Mouse (Mus musculus) hindlimb bud, embryonic 11.5 days (tissue): ENCODE results near the gene Psip1.
"Not testable (repeated sequence)": the region's sequence is repeated elsewhere in the genome, so short reads cannot be mapped to it uniquely, and the experiment has no call there.

Source experiments
- DNase-seq: peaks from one replicate; pipeline ENCODE4 v3.0.0-alpha.2; 2012; ENCODE audit warnings: low read depth, low spot score; ENCODE audit errors: extremely low spot score

Psip1 gene

GRCm38 (mm10) chr4:83486117-83486901 lies at the start of gene Psip1:
TSS of gene Psip1 (minus strand) at chr4:83486459.
- DNase-seq = peak; percentile 53

DNA sequence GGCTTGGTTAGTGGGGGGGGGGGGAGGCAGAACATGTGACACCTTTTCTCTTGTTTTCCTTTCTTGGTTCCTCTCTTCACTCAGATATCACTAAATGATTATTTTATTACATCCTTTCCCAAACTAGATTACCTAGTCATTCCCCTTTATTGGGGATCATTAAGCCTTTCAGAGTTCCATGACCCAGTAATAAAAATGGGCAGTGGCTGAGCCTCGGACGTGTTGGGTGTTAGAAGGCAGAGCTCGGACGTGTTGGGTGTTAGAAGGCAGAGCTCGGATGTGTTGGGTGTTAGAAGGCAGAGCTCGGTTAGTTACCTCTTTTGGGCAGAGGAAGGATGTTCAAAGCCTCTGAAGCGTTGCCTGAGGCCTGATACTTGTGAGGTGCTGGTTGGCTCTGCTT lies 47.8 kb upstream of the Psip1 start:
- no peak for DNase-seq

GRCm38 (mm10) chr4:83533168-83533911 lies 47.1 kb upstream of the Psip1 start:
- no peak for DNase-seq

- not testable (repeated sequence) for DNase-seq
Measured at GRCm38 (mm10) chr4:83530060-83530459, 43.8 kb upstream of the Psip1 start.

- no peak for DNase-seq
Measured at GRCm38 (mm10) chr4:83527921-83528320, 41.7 kb upstream of the Psip1 start.

GRCm38 (mm10) chr4:83526988-83527334 lies 40.7 kb upstream of the Psip1 start:
- DNase-seq = no peak

- no peak for DNase-seq
Measured at GRCm38 (mm10) chr4:83526270-83526987, 40.2 kb upstream of the Psip1 start.

- DNase-seq = no peak
Measured at GRCm38 (mm10) chr4:83525690-83526055, 39.4 kb upstream of the Psip1 start.

- peak; percentile 84 for DNase-seq
Measured at GRCm38 (mm10) chr4:83524843-83525689, 38.8 kb upstream of the Psip1 start, which contains the start of gene Ccdc171. TSS of gene Ccdc171 (plus strand) at chr4:83525545.

- no peak for DNase-seq
Measured at GRCm38 (mm10) chr4:83524456-83524842, 38.2 kb upstream of the Psip1 start.

DNA sequence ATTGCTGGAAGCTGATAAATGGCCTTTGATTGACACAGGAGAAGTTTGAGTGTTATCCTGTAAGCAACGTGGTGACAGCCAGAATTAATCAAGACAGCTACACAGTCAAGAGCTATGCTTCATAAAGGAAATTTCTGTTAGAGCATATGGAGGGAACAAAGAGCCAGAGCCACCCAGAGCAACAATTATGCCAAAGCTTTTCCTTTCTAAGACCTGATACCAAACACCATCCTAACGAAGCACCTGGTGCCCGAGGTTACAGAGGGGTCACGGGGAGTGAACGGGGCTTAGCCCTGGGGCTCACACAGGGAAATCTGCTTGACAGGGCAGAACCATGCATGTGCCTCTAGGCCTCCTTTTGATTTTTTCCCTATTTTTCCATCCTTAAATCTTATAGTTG lies 35.8 kb upstream of the Psip1 start:
- no peak for DNase-seq

- no peak for DNase-seq
Measured at GRCm38 (mm10) chr4:83520308-83520707, 34.0 kb upstream of the Psip1 start.

GRCm38 (mm10) chr4:83519807-83520206 lies 33.5 kb upstream of the Psip1 start:
- DNase-seq = no peak

DNA sequence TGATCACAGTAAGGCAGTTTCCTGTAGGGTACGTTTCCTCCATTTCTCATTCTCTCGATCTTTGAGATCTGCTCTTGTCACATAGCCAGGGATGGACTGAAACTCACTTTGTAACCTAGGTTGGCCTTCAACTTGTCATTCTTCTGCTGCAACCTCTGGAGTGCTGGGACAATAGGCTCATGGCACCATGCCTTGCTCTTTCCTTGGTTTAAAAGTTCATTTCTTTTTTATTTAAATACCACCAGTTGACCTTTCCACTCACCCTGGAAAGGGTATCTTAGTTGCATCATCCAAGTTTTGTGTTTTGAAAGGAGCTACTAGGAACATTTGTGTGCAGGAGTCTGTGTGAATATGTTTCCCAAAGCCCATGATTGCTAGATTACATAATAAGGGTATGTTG lies 32.9 kb upstream of the Psip1 start:
- no peak for DNase-seq

GRCm38 (mm10) chr4:83516144-83516543 lies 29.9 kb upstream of the Psip1 start:
- not testable (repeated sequence) for DNase-seq

- DNase-seq = no peak
Measured at GRCm38 (mm10) chr4:83514976-83515669, 28.9 kb upstream of the Psip1 start.

- DNase-seq = no peak
Measured at GRCm38 (mm10) chr4:83514183-83514582, 27.9 kb upstream of the Psip1 start.

- DNase-seq = no peak
Measured at GRCm38 (mm10) chr4:83512644-83513043, 26.4 kb upstream of the Psip1 start.

DNA sequence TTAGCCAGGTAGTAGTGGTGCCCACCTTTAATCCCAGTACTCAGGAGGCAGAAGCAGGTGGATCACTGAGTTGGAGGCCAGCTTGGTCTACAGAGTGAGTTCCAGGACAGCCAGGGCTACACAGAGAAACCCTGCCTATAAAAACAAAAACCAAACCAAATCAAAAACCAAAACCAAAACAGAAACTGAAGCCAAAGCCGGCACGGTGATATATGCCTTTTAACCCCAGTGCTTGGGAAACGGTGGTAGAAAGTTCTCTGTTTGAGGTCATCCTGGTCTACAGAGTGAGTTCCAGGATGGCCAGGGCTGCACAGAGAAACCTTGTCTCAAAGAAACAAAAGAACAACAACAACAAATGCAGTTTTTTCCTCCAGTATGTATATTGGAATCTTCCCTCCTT lies 26.0 kb upstream of the Psip1 start:
- no peak for DNase-seq

DNA sequence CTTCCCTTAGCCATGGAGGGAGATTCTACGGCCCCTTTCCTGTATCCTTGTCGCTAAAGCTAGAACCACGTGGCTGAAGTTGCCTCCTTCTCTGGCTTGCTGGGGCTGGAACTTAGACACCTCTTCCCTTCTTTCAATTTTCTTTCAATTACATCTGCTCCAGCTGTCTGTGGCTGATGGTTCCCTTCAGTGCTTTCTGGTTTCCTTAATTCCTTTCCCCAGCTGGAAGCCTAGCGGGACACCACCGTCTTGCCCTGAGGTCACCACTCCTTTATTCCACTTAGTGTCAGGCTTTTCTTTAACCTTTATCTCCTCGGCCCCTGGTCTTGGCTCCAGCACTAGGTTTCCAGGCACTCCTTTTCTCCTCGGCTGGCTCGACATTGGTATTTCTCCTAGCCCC lies 24.8 kb upstream of the Psip1 start:
- no peak for DNase-seq
